Mouse (Mus musculus): ENCODE data around the gene Gpa33. TPM values are rescaled to one million over a fixed set of nuclear protein-coding genes. Genes with fewer than 3 reads are reported as not detected.

The Gpa33 gene
- polyA plus RNA-seq, 1 experiment from 2014 or later, result 0.07 TPM

DNA sequence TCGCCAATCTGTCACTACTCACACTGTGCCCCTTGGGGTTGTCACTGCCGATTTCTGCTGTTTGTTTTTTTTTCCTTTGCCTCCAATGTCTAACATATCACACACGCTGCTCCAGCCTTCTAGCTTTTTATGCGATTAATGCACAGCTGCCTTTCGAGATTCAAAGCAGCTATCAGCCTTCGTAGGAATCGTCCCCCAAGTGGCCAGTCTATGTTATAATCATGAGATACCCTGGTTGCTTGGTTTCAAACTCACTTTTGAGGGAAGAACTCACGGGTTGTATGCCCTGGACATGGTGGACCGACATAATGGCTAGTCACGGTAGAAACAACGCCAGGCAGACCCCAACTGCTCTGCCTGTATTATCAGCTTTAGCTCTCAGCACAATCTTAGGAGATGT is 21.3 kb downstream of the Gpa33 start:
- Histone ChIP-seq H3K4me3 (replicated peaks) (no peak overlapping the region), H3K27ac (replicated peaks) (no peak overlapping the region), H3K27me3 (peaks cover 20% of the 10 kb centered on the region), H3K9ac (no peak overlapping the region), H3K36me3 (replicated peaks) (no peaks in the 10 kb centered on the region), H3K4me2 (no peak overlapping the region), H3K4me1 (replicated peaks) (peaks cover 27% of the 10 kb centered on the region), H3K9me3 (replicated peaks) (no peaks in the 10 kb centered on the region)
- no peak for ATAC-seq (ENCODE audit: insufficient read depth)
- 60% methylated on average over 11 of the region's 11 CpGs for WGBS (ENCODE audit: insufficient replicate concordance)

DNA sequence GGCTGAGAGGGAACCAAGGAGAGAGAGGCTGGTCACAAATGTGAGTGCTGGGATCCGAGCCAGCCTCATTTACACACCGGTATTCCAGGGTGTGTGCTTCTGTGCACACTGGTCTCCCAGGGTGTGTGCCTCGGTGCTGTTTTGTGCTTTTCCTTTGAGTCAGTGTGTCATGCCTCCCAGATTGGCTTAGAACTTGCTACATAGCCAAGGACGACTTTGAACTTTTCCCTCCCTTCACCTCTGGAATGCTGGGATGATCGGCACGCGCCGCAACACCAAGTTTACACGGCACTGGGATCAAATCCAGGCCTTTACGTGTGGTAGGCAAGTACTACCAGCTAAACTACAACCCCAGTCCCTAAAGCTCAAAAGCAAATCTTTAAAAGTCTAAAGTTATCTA is 22.0 kb downstream of the Gpa33 start:
- Histone ChIP-seq H3K4me2 (no peak overlapping the region), H3K9me3 (replicated peaks) (no peaks in the 10 kb centered on the region), H3K36me3 (replicated peaks) (no peaks in the 10 kb centered on the region), H3K27ac (replicated peaks) (no peak overlapping the region), H3K27me3 (peaks cover 27% of the 10 kb centered on the region), H3K4me3 (replicated peaks) (no peak overlapping the region), H3K9ac (no peak overlapping the region), H3K4me1 (replicated peaks) (peaks cover 27% of the 10 kb centered on the region)
- no peak for ATAC-seq (ENCODE audit: insufficient read depth)
- WGBS (ENCODE audit: insufficient replicate concordance), result 81% methylated on average over 10 of the region's 10 CpGs

DNA sequence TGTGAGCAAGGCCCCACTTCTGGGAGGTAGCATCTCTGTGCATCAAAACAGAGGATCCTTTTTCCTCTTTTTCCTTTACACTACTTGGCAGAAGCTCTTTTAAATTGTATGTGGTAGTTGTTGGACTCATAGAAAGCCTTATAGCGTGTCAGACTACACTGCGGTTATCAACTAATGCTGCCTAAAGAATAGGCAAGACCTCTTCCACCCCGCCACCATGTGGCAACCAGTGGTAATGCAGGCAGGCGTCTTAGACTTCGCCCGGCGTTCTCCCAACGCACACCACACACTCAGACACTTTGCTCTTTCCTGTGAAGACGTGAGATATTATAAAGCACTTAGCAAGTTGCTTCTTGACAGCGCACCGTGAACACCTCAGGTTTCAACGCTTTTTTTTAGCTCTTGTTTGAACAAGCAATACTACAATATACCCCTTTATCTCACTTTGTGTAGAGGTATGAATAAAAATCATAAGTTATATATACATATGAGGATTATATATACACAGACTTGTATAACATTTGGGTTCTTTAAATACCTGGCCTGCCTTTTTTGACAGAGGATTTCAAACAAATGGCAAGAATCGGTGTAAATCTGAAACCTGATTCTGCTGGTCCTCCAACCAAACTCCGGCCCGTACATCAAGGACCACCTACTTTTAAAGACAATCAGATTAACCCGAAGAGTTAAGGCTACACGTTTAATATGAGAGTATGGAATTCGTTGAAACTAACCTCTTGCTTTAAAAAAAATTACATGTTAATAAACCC is 23.5 kb downstream of the Gpa33 start:
- Histone ChIP-seq H3K4me1 (replicated peaks) (peaks cover 18% of the 10 kb centered on the region), H3K4me3 (replicated peaks) (no peak overlapping the region), H3K4me2 (peak overlapping the region; percentile 21; the same call in 1 of the 2 replicates), H3K36me3 (replicated peaks) (no peaks in the 10 kb centered on the region), H3K9me3 (replicated peaks) (no peaks in the 10 kb centered on the region), H3K9ac (no peak overlapping the region), H3K27ac (replicated peaks) (no peak overlapping the region), H3K27me3 (peaks cover 40% of the 10 kb centered on the region)
- ATAC-seq (ENCODE audit: insufficient read depth), result no peak
- WGBS (ENCODE audit: insufficient replicate concordance), result 12% methylated on average over 18 of the region's 18 CpGs

DNA sequence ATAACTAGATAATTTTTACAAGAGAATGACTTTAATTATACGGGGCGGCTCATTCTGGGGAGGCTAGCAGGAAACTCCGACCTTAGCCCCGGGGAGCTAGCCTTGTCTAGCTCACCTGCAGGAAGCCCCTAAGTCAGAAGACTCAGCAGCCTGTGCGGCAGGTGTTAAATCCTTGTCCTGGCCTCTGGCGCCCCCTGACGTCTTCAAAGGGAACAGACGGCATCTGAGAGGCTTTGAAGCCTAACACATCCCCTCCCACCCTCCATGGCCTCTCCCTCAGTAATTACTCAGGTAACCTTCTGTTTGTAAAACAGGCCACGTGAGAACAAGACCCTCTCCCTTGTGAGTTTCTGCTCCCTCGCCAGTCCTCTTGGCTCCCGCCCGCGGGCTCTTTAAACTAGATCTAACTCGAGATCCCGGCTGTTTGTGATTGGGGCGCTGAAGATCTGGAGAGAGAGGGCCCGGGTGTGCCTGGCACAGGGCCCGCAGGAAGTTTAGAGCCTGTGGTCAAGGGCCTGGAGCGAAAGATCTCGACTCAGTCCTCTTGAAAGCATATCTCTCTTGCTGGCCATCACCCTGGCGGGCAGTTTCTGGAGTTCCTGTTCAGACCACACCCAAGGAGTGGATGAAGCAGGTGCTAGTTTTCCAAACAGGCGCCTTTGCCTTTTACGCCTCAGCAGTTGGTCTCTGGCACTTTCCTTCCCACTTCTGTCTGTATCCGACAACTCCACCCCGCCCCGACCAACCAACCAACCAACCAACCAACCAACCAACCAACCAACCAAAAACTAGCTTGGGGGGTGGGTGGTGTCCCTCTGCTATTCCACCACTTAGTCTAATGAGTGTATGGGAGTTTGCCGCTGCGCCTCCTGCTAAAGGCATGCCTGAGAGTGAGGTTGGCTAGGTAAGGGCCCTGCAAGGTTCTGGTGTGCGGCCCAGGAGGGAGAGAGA is 24.4 kb downstream of the Gpa33 start:
- peak; percentile 47; the same call in 1 of the 2 replicates for ATAC-seq (ENCODE audit: insufficient read depth)
- peaks cover 49% of the 10 kb centered on the region for H3K27me3 ChIP-seq
- no peak overlapping the region for H3K4me3 ChIP-seq (replicated peaks)
- H3K4me2 ChIP-seq, result peak overlapping the region; percentile 25; the same call in 1 of the 2 replicates
- H3K9ac ChIP-seq, result no peak overlapping the region
- no peaks in the 10 kb centered on the region for H3K9me3 ChIP-seq (replicated peaks)
- H3K4me1 ChIP-seq (replicated peaks), result peaks cover 13% of the 10 kb centered on the region
- H3K27ac ChIP-seq (replicated peaks), result no peak overlapping the region
- 8% methylated on average over 29 of the region's 29 CpGs for WGBS (ENCODE audit: insufficient replicate concordance)
- H3K36me3 ChIP-seq (replicated peaks), result no peaks in the 10 kb centered on the region

DNA sequence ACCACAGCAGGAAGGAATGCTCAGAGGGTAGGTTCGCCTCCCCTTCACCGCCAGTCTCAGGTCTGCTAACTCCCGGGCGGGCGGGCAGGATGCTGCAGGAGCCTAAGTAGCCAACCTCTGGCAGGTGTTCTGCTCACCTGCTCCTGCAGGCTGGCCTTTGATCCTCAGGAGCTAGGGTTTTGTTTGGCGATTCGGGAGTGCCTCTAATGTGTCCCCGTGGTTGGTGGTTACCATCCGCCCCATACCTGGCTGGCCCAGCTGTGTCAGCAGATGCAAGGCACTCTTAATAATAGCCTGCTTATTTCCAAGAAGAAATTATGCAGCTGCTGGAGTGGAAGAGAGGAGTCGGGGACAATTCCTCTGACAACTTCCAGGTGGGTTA is 25.1 kb downstream of the Gpa33 start:
- no peak overlapping the region for H3K4me3 ChIP-seq (replicated peaks)
- H3K4me2 ChIP-seq, result no peak overlapping the region
- no peaks in the 10 kb centered on the region for H3K9me3 ChIP-seq (replicated peaks)
- WGBS (ENCODE audit: insufficient replicate concordance), result 33% methylated on average over 10 of the region's 10 CpGs
- no peak overlapping the region for H3K27ac ChIP-seq (replicated peaks)
- peaks cover 6% of the 10 kb centered on the region; the same call in 1 of the 2 replicates for H3K4me1 ChIP-seq (replicated peaks)
- H3K9ac ChIP-seq, result no peak overlapping the region
- H3K36me3 ChIP-seq (replicated peaks), result no peaks in the 10 kb centered on the region
- ATAC-seq (ENCODE audit: insufficient read depth), result no peak
- peaks cover 55% of the 10 kb centered on the region for H3K27me3 ChIP-seq

DNA sequence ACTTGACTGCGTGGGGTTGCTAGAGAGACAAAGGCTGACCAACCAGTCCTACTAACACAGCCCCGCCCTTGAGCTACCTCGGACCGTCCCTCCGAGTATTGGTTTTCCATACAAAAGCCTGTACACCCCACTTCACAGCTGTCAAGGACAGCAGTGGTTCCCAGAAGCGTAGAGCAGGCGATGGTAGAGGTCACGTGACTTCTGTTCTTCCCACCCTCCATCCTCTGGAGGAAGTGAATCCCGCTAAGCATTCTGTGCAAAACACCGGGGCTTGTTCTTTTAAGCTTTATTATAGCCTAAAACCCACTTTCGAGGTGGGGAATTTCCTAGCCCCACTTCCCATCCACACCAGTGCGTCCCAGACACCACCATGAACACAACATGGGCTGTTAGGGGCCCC is 27.7 kb downstream of the Gpa33 start:
- no peak for ATAC-seq (ENCODE audit: insufficient read depth)
- Histone ChIP-seq H3K4me2 (no peak overlapping the region), H3K4me1 (replicated peaks) (0 out of 2 replicates have a peak, but pooled peaks cover 6% of the 10 kb centered on the region), H3K9ac (no peak overlapping the region), H3K27ac (replicated peaks) (no peak overlapping the region), H3K4me3 (replicated peaks) (no peak overlapping the region), H3K36me3 (replicated peaks) (no peaks in the 10 kb centered on the region), H3K9me3 (replicated peaks) (no peaks in the 10 kb centered on the region), H3K27me3 (peaks cover 60% of the 10 kb centered on the region)
- WGBS (ENCODE audit: insufficient replicate concordance), result 61% methylated on average over 12 of the region's 12 CpGs

DNA sequence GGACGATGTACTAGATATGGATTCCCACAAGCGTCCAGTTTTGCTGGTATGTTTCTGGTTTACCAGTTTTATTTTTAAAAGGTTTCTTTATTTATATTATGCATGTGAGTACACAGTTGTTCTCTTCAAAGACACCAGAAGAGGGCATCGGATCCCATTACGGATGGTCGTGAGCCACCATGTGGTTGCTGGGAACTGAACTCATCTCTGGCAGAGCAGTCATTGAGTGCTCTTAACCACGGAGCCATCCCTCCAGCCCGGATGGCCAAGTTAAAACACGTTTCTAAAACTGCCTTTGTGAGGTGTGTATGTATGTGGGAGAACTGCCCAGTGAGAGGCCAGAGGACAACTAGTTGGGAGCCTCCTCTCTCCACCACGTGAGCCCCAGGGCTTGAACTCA is 28.6 kb downstream of the Gpa33 start:
- no peak overlapping the region for H3K4me3 ChIP-seq (replicated peaks)
- no peaks in the 10 kb centered on the region for H3K36me3 ChIP-seq (replicated peaks)
- H3K9ac ChIP-seq, result no peak overlapping the region
- 0 out of 2 replicates have a peak, but pooled peaks cover 6% of the 10 kb centered on the region for H3K4me1 ChIP-seq (replicated peaks)
- ATAC-seq (ENCODE audit: insufficient read depth), result no peak
- 45% methylated on average over 9 of the region's 9 CpGs for whole genome bisulfite sequencing (ENCODE audit: insufficient replicate concordance)
- H3K27me3 ChIP-seq, result peaks cover 60% of the 10 kb centered on the region
- no peak overlapping the region for H3K4me2 ChIP-seq
- H3K27ac ChIP-seq (replicated peaks), result no peak overlapping the region
- H3K9me3 ChIP-seq (replicated peaks), result no peaks in the 10 kb centered on the region

DNA sequence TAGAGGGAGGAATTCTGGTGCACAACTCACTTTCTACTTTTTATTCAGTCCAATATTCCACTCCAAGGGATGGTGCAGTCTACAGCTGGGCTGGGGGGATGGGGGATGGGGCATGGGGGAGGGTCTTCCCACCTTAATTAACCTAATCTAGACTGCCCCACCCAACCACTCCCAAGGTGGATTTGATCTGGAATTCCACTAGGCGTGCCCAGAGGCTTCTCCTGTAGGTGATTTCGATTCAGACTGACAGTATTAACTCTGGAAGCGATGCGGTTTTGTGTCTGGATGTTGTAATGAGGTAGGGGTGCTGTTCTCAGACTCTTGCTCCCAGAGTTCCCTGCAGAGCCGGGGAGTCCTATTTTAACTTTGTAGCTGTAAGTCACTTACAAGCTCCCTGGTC is 30.1 kb downstream of the Gpa33 start:
- 53% methylated on average over 5 of the region's 5 CpGs for WGBS (ENCODE audit: insufficient replicate concordance)
- H3K27me3 ChIP-seq, result peaks cover 50% of the 10 kb centered on the region
- no peak overlapping the region for H3K4me3 ChIP-seq (replicated peaks)
- H3K4me2 ChIP-seq, result no peak overlapping the region
- no peak overlapping the region for H3K27ac ChIP-seq (replicated peaks)
- no peak for ATAC-seq (ENCODE audit: insufficient read depth)
- H3K36me3 ChIP-seq (replicated peaks), result no peaks in the 10 kb centered on the region
- no peak overlapping the region for H3K9ac ChIP-seq
- H3K4me1 ChIP-seq (replicated peaks), result 0 out of 2 replicates have a peak, but pooled peaks cover 2% of the 10 kb centered on the region
- no peaks in the 10 kb centered on the region for H3K9me3 ChIP-seq (replicated peaks)

DNA sequence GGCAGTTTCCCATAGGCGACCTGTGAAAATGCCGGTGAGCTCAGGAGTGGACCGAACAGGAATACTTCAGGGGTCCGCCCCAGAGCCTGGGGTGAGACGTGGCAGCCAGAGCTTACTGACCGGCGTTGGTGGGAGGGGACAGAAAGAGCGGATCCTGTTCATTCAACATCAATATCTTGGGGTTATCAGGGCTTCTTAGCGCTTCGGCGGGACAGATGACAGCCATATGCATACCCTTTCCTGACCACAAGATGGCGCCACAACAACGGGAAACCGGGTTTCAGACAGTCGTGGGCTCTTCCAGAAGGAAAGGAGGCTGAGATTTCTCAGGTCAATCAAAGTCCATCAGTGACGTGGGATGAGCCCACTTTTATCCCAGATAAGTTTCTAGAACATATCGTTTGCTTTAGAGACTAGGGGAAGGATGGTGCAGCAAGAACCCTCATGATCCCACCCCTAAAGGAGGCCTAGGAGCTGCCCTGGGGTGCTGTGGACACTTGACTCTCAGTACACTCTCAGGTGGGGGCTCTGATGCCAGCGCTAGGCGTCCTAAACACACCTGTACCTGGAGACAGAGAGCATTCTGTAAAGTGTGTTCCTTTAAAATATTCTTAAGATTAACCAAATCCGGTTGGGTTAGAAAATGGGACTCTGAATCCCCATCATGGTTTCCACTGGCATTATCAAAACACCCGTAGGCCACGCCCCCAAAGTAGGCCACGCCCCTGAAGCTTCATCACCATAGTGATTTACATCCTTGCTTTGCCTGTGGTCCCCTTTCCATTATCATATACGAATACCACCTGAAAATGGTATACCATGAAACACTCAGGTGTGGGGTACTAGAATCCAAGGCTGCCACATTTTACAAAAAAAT is 30.8 kb downstream of the Gpa33 start:
- no peak overlapping the region for H3K4me3 ChIP-seq (replicated peaks)
- no peaks in the 10 kb centered on the region for H3K9me3 ChIP-seq (replicated peaks)
- H3K4me2 ChIP-seq, result no peak overlapping the region
- no peak overlapping the region for H3K27ac ChIP-seq (replicated peaks)
- H3K4me1 ChIP-seq (replicated peaks), result 0 out of 2 replicates have a peak, but pooled peaks cover 2% of the 10 kb centered on the region
- no peak for ATAC-seq (ENCODE audit: insufficient read depth)
- 11% methylated on average over 24 of the region's 24 CpGs for WGBS (ENCODE audit: insufficient replicate concordance)
- peaks cover 43% of the 10 kb centered on the region for H3K27me3 ChIP-seq
- H3K36me3 ChIP-seq (replicated peaks), result no peaks in the 10 kb centered on the region
- no peak overlapping the region for H3K9ac ChIP-seq

DNA sequence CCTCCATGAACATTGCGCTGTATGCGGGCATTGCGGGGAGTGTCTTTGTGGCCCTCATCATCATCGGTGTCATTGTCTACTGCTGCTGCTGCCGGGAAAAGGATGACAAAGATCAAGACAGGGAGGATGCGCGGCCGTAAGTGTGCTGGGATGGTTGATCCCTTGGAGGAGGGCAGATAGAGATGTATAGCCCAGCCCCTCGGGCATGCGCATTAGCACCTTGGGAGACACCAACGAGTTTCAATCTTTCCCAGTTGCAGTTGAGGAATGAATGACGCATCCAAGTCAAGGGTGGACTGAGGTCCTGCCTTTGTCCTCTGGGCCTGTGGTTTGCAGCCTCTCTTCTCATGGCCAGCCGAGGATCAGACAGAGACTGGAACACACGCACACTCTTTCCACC is 34.5 kb downstream of the Gpa33 start:
- no peak for ATAC-seq (ENCODE audit: insufficient read depth)
- 79% methylated on average over 14 of the region's 14 CpGs for WGBS (ENCODE audit: insufficient replicate concordance)
- Histone ChIP-seq H3K4me3 (replicated peaks) (no peak overlapping the region), H3K9me3 (replicated peaks) (no peaks in the 10 kb centered on the region), H3K4me2 (no peak overlapping the region), H3K36me3 (replicated peaks) (no peaks in the 10 kb centered on the region), H3K27ac (replicated peaks) (no peak overlapping the region), H3K9ac (no peak overlapping the region), H3K27me3 (peaks cover 10% of the 10 kb centered on the region), H3K4me1 (replicated peaks) (0 out of 2 replicates have a peak, but pooled peaks cover 2% of the 10 kb centered on the region)
